Mouse (Mus musculus): Measurements from ENCODE around the gene Vps53. TPM values are rescaled to one million over a fixed set of nuclear protein-coding genes. Genes with fewer than 3 reads are reported as not detected.

Gene Vps53
- polyA plus RNA-seq, 1 experiment from 2014 or later = 36.9 TPM

- H3K9me3 ChIP-seq (ENCODE audit: control insufficient read depth, low read length) = no peaks in the 10 kb centered on the region
- no peak overlapping the region for H3K4me3 ChIP-seq (ENCODE audit: low read length)
- H3K4me1 ChIP-seq (replicated peaks; ENCODE audit: control insufficient read depth, insufficient read depth, low read length) = peaks cover 4% of the 10 kb centered on the region
- no peak overlapping the region for H3K4me2 ChIP-seq (ENCODE audit: low read depth, low read length)
- H3K9ac ChIP-seq (ENCODE audit: low read length) = no peak overlapping the region
- ATAC-seq (ENCODE audit: low read depth) = no peak
- H3K27me3 ChIP-seq (ENCODE audit: control insufficient read depth, insufficient read depth, low read depth, low read length) = no peaks in the 10 kb centered on the region
- H3K36me3 ChIP-seq (ENCODE audit: control insufficient read depth, insufficient read depth, low read length) = peaks cover 32% of the 10 kb centered on the region
- H3K27ac ChIP-seq (ENCODE audit: low read length) = no peak overlapping the region; the same call in 1 of the 2 replicates
- 57% methylated on average over 13 of the region's 13 CpGs for WGBS
Observed at GRCm38 (mm10) chr11:76210228-76210985, 31.0 kb upstream of the Vps53 start.

- Histone ChIP-seq H3K27me3 (ENCODE audit: control insufficient read depth, insufficient read depth, low read depth, low read length) (no peaks in the 10 kb centered on the region), H3K36me3 (ENCODE audit: control insufficient read depth, insufficient read depth, low read length) (peaks cover 13% of the 10 kb centered on the region), H3K4me2 (ENCODE audit: low read depth, low read length) (no peak overlapping the region), H3K4me1 (replicated peaks; ENCODE audit: control insufficient read depth, insufficient read depth, low read length) (peaks cover 7% of the 10 kb centered on the region; the same call in 1 of the 2 replicates), H3K27ac (ENCODE audit: low read length) (no peak overlapping the region), H3K4me3 (ENCODE audit: low read length) (no peak overlapping the region), H3K9ac (ENCODE audit: low read length) (no peak overlapping the region), H3K9me3 (ENCODE audit: control insufficient read depth, low read length) (no peaks in the 10 kb centered on the region)
- 83% methylated on average over 5 of the region's 5 CpGs for WGBS
- no peak for ATAC-seq (ENCODE audit: low read depth)
Observed at GRCm38 (mm10) chr11:76206793-76207192, 27.3 kb upstream of the Vps53 start.

DNA sequence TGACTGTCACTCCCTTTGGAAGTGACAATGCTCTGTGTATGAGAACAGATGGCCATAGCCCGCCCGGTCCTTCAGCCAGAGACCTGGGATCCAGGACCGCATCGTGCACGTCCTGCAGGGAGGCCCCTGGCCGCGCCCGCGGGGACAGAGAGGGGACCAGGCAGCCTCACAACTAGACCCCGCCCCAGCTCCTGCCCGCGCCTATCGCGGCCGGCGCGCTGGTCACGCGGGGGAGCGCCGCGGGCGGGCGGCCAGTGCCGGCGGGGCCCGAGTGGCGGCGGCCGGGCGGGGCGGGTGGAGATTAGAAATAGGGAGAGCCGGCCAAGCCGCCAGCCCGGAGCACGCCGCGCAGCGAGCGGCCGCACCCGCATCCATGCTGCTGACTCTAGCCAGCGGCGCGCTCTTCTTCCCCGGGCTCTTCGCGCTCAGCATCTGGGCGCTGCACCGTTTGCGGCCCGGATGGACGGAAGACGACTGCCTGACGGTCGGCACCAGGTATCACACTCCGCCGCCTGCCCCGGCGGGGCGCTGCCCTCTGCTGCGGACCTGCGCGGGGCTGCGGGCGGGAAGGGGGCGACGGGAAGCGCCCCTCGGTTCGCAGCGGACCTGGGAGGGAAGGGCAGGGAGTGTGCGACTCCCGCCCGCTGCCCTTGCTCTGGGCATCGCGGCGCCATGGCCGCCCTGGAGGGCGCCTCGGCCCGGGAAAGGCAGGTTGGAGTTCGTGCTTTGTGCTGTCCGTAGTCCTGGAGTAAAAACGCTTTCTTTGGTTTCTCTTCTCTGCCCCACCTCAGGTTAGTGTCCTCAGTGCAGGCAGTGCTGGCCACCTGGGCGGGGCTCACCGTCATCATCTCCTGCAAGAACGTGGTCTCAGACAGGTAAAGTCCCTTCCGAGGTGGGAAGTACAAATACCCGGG, 22.6 kb upstream of the Vps53 start:
- H3K4me3 ChIP-seq (ENCODE audit: low read length) = peak overlapping the region; percentile 89
- peak overlapping the region; percentile 92 for H3K9ac ChIP-seq (ENCODE audit: low read length)
- H3K4me2 ChIP-seq (ENCODE audit: low read depth, low read length) = peak overlapping the region; percentile 86
- peaks cover 3% of the 10 kb centered on the region for H3K36me3 ChIP-seq (ENCODE audit: control insufficient read depth, insufficient read depth, low read length)
- no peaks in the 10 kb centered on the region for H3K9me3 ChIP-seq (ENCODE audit: control insufficient read depth, low read length)
- H3K4me1 ChIP-seq (replicated peaks; ENCODE audit: control insufficient read depth, insufficient read depth, low read length) = peaks cover 13% of the 10 kb centered on the region; the same call in 1 of the 2 replicates
- ATAC-seq (ENCODE audit: low read depth) = peak; percentile 100
- no peaks in the 10 kb centered on the region for H3K27me3 ChIP-seq (ENCODE audit: control insufficient read depth, insufficient read depth, low read depth, low read length)
- WGBS = 0% methylated on average over 71 of the region's 90 CpGs
- H3K27ac ChIP-seq (ENCODE audit: low read length) = peak overlapping the region; percentile 52

GRCm38 (mm10) chr11:76196977-76197469, 17.6 kb upstream of the Vps53 start:
- no peak overlapping the region for H3K9ac ChIP-seq (ENCODE audit: low read length)
- no peak overlapping the region for H3K4me2 ChIP-seq (ENCODE audit: low read depth, low read length)
- 38% methylated on average over 8 of the region's 8 CpGs for WGBS
- H3K27me3 ChIP-seq (ENCODE audit: control insufficient read depth, insufficient read depth, low read depth, low read length) = no peaks in the 10 kb centered on the region
- ATAC-seq (ENCODE audit: low read depth) = no peak
- H3K4me3 ChIP-seq (ENCODE audit: low read length) = no peak overlapping the region
- no peak overlapping the region for H3K27ac ChIP-seq (ENCODE audit: low read length)
- H3K9me3 ChIP-seq (ENCODE audit: control insufficient read depth, low read length) = no peaks in the 10 kb centered on the region
- no peaks in the 10 kb centered on the region for H3K36me3 ChIP-seq (ENCODE audit: control insufficient read depth, insufficient read depth, low read length)
- peaks cover 6% of the 10 kb centered on the region; the same call in 1 of the 2 replicates for H3K4me1 ChIP-seq (replicated peaks; ENCODE audit: control insufficient read depth, insufficient read depth, low read length)

DNA sequence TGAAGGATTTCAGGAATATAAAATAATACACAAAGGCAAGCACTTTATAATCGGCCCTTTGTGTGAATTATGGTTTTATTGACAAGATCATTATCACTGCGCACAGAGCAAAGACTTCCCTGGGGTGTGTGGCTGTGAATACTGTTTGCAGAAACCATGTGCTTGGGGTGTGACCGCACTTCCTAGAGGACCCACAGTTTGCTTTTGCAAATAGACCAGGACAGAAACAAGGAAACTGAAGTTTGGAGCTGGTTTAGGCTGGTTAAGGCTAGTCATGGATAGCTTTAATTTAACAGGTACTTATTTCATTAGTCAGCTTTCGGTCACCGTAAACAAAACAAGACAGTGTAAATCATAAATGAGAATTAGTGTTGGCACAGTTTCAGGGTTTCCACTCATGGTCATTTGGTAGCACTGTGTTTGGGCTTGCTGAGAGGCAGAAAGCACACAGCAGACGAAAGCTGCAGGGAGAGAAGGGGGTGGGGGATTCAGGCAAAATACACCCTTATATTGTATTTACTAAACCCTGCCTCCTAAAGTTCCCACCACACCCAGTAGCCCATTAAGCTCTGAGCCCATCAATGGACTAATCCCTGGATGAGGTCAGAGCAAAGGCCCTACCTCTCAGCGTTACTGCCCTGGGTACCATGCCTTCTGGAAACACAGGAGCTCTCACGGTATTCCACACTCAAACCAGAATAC, 17.0 kb upstream of the Vps53 start:
- Histone ChIP-seq H3K9me3 (ENCODE audit: control insufficient read depth, low read length) (no peaks in the 10 kb centered on the region), H3K36me3 (ENCODE audit: control insufficient read depth, insufficient read depth, low read length) (no peaks in the 10 kb centered on the region), H3K4me3 (ENCODE audit: low read length) (no peak overlapping the region), H3K27me3 (ENCODE audit: control insufficient read depth, insufficient read depth, low read depth, low read length) (no peaks in the 10 kb centered on the region), H3K27ac (ENCODE audit: low read length) (no peak overlapping the region), H3K9ac (ENCODE audit: low read length) (no peak overlapping the region), H3K4me2 (ENCODE audit: low read depth, low read length) (no peak overlapping the region), H3K4me1 (replicated peaks; ENCODE audit: control insufficient read depth, insufficient read depth, low read length) (peaks cover 4% of the 10 kb centered on the region; the same call in 1 of the 2 replicates)
- ATAC-seq (ENCODE audit: low read depth) = no peak
- WGBS = 41% methylated on average over 8 of the region's 8 CpGs

DNA sequence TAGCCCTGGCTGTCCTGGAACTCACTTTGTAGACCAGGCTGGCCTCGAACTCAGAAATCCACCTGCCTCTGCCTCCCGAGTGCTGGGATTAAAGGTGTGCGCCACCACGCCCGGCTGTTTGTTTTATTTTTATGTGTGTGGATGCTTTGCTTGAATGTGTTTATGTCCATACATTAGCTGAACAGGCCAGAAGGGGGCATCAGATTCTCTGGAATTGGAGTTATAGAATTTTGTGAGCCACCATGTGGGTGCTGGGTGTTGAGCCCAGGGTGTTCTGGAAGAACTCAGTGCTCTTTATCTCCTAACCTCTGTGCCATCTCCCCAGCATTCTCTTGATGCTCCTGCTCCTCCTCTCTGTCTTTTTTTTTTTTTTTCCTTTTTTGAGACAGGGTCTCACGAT, 7.5 kb upstream of the Vps53 start:
- Histone ChIP-seq H3K9me3 (ENCODE audit: control insufficient read depth, low read length) (no peaks in the 10 kb centered on the region), H3K4me1 (replicated peaks; ENCODE audit: control insufficient read depth, insufficient read depth, low read length) (no peaks in the 10 kb centered on the region), H3K36me3 (ENCODE audit: control insufficient read depth, insufficient read depth, low read length) (no peaks in the 10 kb centered on the region), H3K27me3 (ENCODE audit: control insufficient read depth, insufficient read depth, low read depth, low read length) (no peaks in the 10 kb centered on the region), H3K4me2 (ENCODE audit: low read depth, low read length) (no peak overlapping the region), H3K27ac (ENCODE audit: low read length) (no peak overlapping the region), H3K4me3 (ENCODE audit: low read length) (no peak overlapping the region), H3K9ac (ENCODE audit: low read length) (no peak overlapping the region)
- 81% methylated on average over 5 of the region's 6 CpGs for WGBS
- no peak for ATAC-seq (ENCODE audit: low read depth)

DNA sequence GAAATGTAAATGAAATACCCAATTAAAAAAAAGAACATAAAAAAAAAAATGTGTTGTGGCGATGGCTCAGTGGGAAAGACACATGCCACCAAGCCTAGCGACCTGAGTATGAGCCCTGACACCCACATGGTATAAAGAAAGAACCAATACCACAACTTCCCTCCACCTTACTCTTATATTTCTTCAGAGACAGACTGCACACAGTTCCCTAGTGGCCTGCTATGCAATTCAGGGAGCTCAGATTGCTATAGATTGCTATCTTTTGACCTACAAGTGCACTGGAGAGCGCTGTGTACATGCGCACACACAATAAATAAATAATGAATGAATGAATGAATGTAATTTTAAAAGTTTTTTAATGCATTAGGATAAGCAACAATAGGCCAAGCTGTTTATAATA, 4.3 kb upstream of the Vps53 start:
- Histone ChIP-seq H3K27me3 (ENCODE audit: control insufficient read depth, insufficient read depth, low read depth, low read length) (no peaks in the 10 kb centered on the region), H3K9ac (ENCODE audit: low read length) (no peak overlapping the region), H3K27ac (ENCODE audit: low read length) (no peak overlapping the region), H3K4me1 (replicated peaks; ENCODE audit: control insufficient read depth, insufficient read depth, low read length) (peaks cover 2% of the 10 kb centered on the region), H3K9me3 (ENCODE audit: control insufficient read depth, low read length) (no peaks in the 10 kb centered on the region), H3K4me2 (ENCODE audit: low read depth, low read length) (no peak overlapping the region), H3K4me3 (ENCODE audit: low read length) (no peak overlapping the region), H3K36me3 (ENCODE audit: control insufficient read depth, insufficient read depth, low read length) (no peaks in the 10 kb centered on the region)
- 62% methylated on average over 4 of the region's 4 CpGs for WGBS
- ATAC-seq (ENCODE audit: low read depth) = no peak

GRCm38 (mm10) chr11:76180146-76180540, 696 bp upstream of the Vps53 start:
- peak overlapping the region; percentile 78 for H3K4me3 ChIP-seq (ENCODE audit: low read length)
- 12% methylated on average over 7 of the region's 7 CpGs for WGBS
- 0 out of 2 replicates have a peak overlapping the region, but pooled peaks have one; percentile 36 for H3K27ac ChIP-seq (ENCODE audit: low read length)

More at GRCm38 (mm10) chr11:76180146-76180540, 696 bp upstream of the Vps53 start:
- Histone ChIP-seq H3K4me2 (ENCODE audit: low read depth, low read length) (peak overlapping the region; percentile 93), H3K36me3 (ENCODE audit: control insufficient read depth, insufficient read depth, low read length) (0 out of 2 replicates have a peak, but pooled peaks cover 2% of the 10 kb centered on the region), H3K27me3 (ENCODE audit: control insufficient read depth, insufficient read depth, low read depth, low read length) (no peaks in the 10 kb centered on the region), H3K4me1 (replicated peaks; ENCODE audit: control insufficient read depth, insufficient read depth, low read length) (peaks cover 7% of the 10 kb centered on the region), H3K9me3 (ENCODE audit: control insufficient read depth, low read length) (no peaks in the 10 kb centered on the region), H3K9ac (ENCODE audit: low read length) (peak overlapping the region; percentile 84)
- ATAC-seq (ENCODE audit: low read depth) = no peak

All from lung, embryonic 16.5 days (tissue).